ENCODE assay signal across 14 mouse cellular contexts in genomic region chr9:47770836-47771235, GRCm38 (mm10).
DNase-seq lines count a peak whose midpoint lies in the region; ATAC-seq and TF ChIP-seq lines count a peak whose summit lies in the region.
"Had no signal": no experiment of that assay in that cellular context is flagged by ENCODE, and none has a peak within 500 bp of the region (broad histone marks: within the 10 kb centered on the region; RNA-seq: fewer than 3 reads in every experiment).

No protein-coding gene starts in this region.

- H3K27me3 ChIP-seq in heart, embryonic 11.5 days (ENCODE audit: control insufficient read depth, insufficient read depth, low read length), result no peaks in the 10 kb centered on the region
- H3K27me3 ChIP-seq in limb, embryonic 12.5 days, result no peaks in the 10 kb centered on the region

- 0 out of 2 replicates have a peak overlapping the region, but pooled peaks have one; percentile 11 for H3K4me2 ChIP-seq in heart, embryonic 11.5 days
- H3K4me2 ChIP-seq in limb, embryonic 12.5 days, result peak overlapping the region; percentile 45

- DNase-seq in heart, postnatal 4 days, result no peak
- no peak for DNase-seq in left cerebral cortex, adult 2 months (ENCODE audit: extremely low spot score in 1 of 2, low spot score in 2 of 2)
- DNase-seq in left cerebral cortex, postnatal 10 days (ENCODE audit: extremely low spot score in 1 of 2, low spot score in 2 of 2), result no peak
- DNase-seq in brain, embryonic 14.5 days (ENCODE audit: low read depth), result peak; percentile 74
- no peak for DNase-seq in layer of hippocampus, postnatal 14 days (ENCODE audit: low spot score in 2 of 2)
- DNase-seq in cerebellum, adult 18-20 months, result no peak
- DNase-seq: cerebellum, adult 9-10 months; embryo, embryonic 11 days; left cerebral cortex, postnatal 4 days; lung, postnatal 10 days had no signal

- H3K27ac ChIP-seq in heart, embryonic 11.5 days (ENCODE audit: low read depth, low read length), result no peak overlapping the region
- H3K27ac ChIP-seq in left cerebral cortex, adult 2 months, result peak overlapping the region; percentile 60; the same call in 1 of the 2 replicates
- peak overlapping the region; percentile 77 for H3K27ac ChIP-seq in limb, embryonic 12.5 days

- H3K4me3 ChIP-seq in heart, embryonic 11.5 days (ENCODE audit: low read depth, low read length), result no peak overlapping the region
- H3K4me3 ChIP-seq in left cerebral cortex, adult 2 months, result no peak overlapping the region
- H3K4me3 ChIP-seq in limb, embryonic 12.5 days (replicated peaks), result no peak overlapping the region
- H3K4me3 ChIP-seq: myocyte had no signal

- ATAC-seq in heart, embryonic 11.5 days (replicated peaks; ENCODE audit: insufficient number of reproducible peaks, low FRiP score, low TSS enrichment), result no peak
- no peak for ATAC-seq in limb, embryonic 12.5 days (ENCODE audit: insufficient number of reproducible peaks, insufficient read depth, low FRiP score, low TSS enrichment, low read depth)
- ATAC-seq: activated CD4-positive, CD25-positive, alpha-beta regulatory T cell, adult 4 months had no signal

- peaks cover 15% of the 10 kb centered on the region for H3K4me1 ChIP-seq in heart, embryonic 11.5 days (ENCODE audit: control insufficient read depth, insufficient read depth, low read length)
- H3K4me1 ChIP-seq in limb, embryonic 12.5 days (replicated peaks), result peaks cover 26% of the 10 kb centered on the region

- no peak for TF ChIP-seq CTCF in left cerebral cortex, adult 2 months (IDR thresholded peaks at IDR 0.05)
- TF ChIP-seq CTCF in brain, embryonic 14.5 days (IDR thresholded peaks at IDR 0.05; ENCODE audit: borderline replicate concordance, extremely low read depth, insufficient read depth, insufficient read length), result no peak

- intact Hi-C loops in left cerebral cortex, adult 2 months (cut with DNase I), result no loop called here
- intact Hi-C loops in left cerebral cortex, postnatal 10 days (cut with DNase I), result no loop called here

- no peaks in the 10 kb centered on the region for H3K9me3 ChIP-seq in heart, embryonic 11.5 days (replicated peaks; ENCODE audit: control insufficient read depth, low read length)
- H3K9me3 ChIP-seq in limb, embryonic 12.5 days, result no peaks in the 10 kb centered on the region

- H3K9ac ChIP-seq in heart, embryonic 11.5 days (ENCODE audit: low read depth, low read length), result no peak overlapping the region
- H3K9ac ChIP-seq in limb, embryonic 12.5 days (replicated peaks), result no peak overlapping the region

- no peaks in the 10 kb centered on the region for H3K36me3 ChIP-seq in heart, embryonic 11.5 days (ENCODE audit: control insufficient read depth, insufficient read depth, low read length)
- no peaks in the 10 kb centered on the region for H3K36me3 ChIP-seq in limb, embryonic 12.5 days

- TF ChIP-seq POLR2A in brain, embryonic 14.5 days (IDR thresholded peaks at IDR 0.05; ENCODE audit: borderline replicate concordance, extremely low read depth, insufficient read depth, insufficient read length, poor library complexity, severe bottlenecking), result no peak

- 68% methylated on average over 11 of the region's 11 CpGs for WGBS in heart, embryonic 11.5 days (ENCODE audit: insufficient replicate concordance)
- 21% methylated on average over 11 of the region's 11 CpGs for WGBS in limb, embryonic 12.5 days
